ENCODE assay signal across 10 mouse cellular contexts in genomic region chr8:72587806-72588205, GRCm38 (mm10). TPM values are rescaled to one million over a fixed set of nuclear protein-coding genes. Genes with fewer than 3 reads are reported as not detected.
A peak's percentile ranks its signal among the peaks of the same experiment; 100 is the strongest.
DNase-seq lines count a peak whose midpoint lies in the region; ATAC-seq lines count a peak whose summit lies in the region.
"Had no signal": no experiment of that assay in that cellular context is flagged by ENCODE, and none has a peak within 500 bp of the region (broad histone marks: within the 10 kb centered on the region; RNA-seq: fewer than 3 reads in every experiment).

No protein-coding gene starts in this region.

- no peaks in the 10 kb centered on the region for H3K4me1 ChIP-seq in heart, embryonic 11.5 days (ENCODE audit: control insufficient read depth, insufficient read depth, low read length)
- peaks cover 15 to 28% of the 10 kb centered on the region in 2 experiments for H3K4me1 ChIP-seq in heart, embryonic 14.5 days (ENCODE audit: control insufficient read depth in 2 of 2, insufficient read depth in 2 of 2, low read length in 2 of 2)
- H3K4me1 ChIP-seq in intestine, embryonic 15.5 days (replicated peaks): no peaks in the 10 kb centered on the region

- H3K9me3 ChIP-seq in heart, embryonic 11.5 days (replicated peaks; ENCODE audit: control insufficient read depth, low read length): no peaks in the 10 kb centered on the region
- no peaks in the 10 kb centered on the region for H3K9me3 ChIP-seq in heart, embryonic 14.5 days (ENCODE audit: control insufficient read depth, low read length)
- no peaks in the 10 kb centered on the region for H3K9me3 ChIP-seq in intestine, embryonic 15.5 days
- H3K9me3 ChIP-seq: forebrain, embryonic 10.5 days had no signal

- no peak overlapping the region for H3K27ac ChIP-seq in heart, embryonic 11.5 days (ENCODE audit: low read depth, low read length)
- H3K27ac ChIP-seq in heart, embryonic 14.5 days (replicated peaks in 1 of 2; ENCODE audit: control insufficient read depth in 1 of 2, insufficient read depth in 1 of 2, low read depth in 2 of 2, low read length in 2 of 2): peak overlapping the region; percentile 72 to 79
- H3K27ac ChIP-seq in intestine, embryonic 15.5 days: no peak overlapping the region
- H3K27ac ChIP-seq: forebrain, embryonic 10.5 days had no signal

- no peak overlapping the region for H3K4me3 ChIP-seq in heart, embryonic 11.5 days (ENCODE audit: low read depth, low read length)
- H3K4me3 ChIP-seq in heart, embryonic 14.5 days (ENCODE audit: control insufficient read depth in 1 of 2, insufficient read depth in 1 of 2, low read depth in 1 of 2, low read length in 2 of 2): no peak overlapping the region
- H3K4me3 ChIP-seq in intestine, embryonic 15.5 days (replicated peaks): no peak overlapping the region
- H3K4me3 ChIP-seq: forebrain, embryonic 10.5 days had no signal

- no peaks in the 10 kb centered on the region for H3K27me3 ChIP-seq in heart, embryonic 11.5 days (ENCODE audit: control insufficient read depth, insufficient read depth, low read length)
- H3K27me3 ChIP-seq in heart, embryonic 14.5 days (ENCODE audit: control insufficient read depth, insufficient read depth, low read length): no peaks in the 10 kb centered on the region
- H3K27me3 ChIP-seq in intestine, embryonic 15.5 days (replicated peaks): no peaks in the 10 kb centered on the region

- ATAC-seq in heart, embryonic 11.5 days (replicated peaks; ENCODE audit: insufficient number of reproducible peaks, low FRiP score, low TSS enrichment): no peak
- peak; percentile 31; the same call in 1 of the 2 replicates for ATAC-seq in heart, embryonic 14.5 days (ENCODE audit: insufficient number of reproducible peaks, insufficient read depth, low FRiP score, low read depth)
- ATAC-seq in intestine, embryonic 15.5 days: no peak

- DNase-seq in heart, adult 11 months: peak; percentile 97
- peak; percentile 16 for DNase-seq in right cerebral cortex, postnatal 4 days
- DNase-seq in right cerebral cortex, adult 2 months (ENCODE audit: low spot score in 2 of 2): no peak
- peak; percentile 92 for DNase-seq in skeletal muscle tissue, adult 2 months (ENCODE audit: low read depth, low spot score)
- no peak for DNase-seq in adrenal gland, adult 2 months
- DNase-seq: lung, embryonic 14.5 days had no signal

- 66% methylated on average over 6 of the region's 6 CpGs for WGBS in heart, embryonic 11.5 days (ENCODE audit: insufficient replicate concordance)
- 43% methylated on average over 6 of the region's 6 CpGs for WGBS in heart, embryonic 14.5 days
- 71% methylated on average over 6 of the region's 6 CpGs for WGBS in intestine, embryonic 15.5 days

- no peak overlapping the region for H3K4me2 ChIP-seq in heart, embryonic 11.5 days
- peak overlapping the region; percentile 28; the same call in 1 of the 2 replicates for H3K4me2 ChIP-seq in heart, embryonic 14.5 days (ENCODE audit: low read length)
- H3K4me2 ChIP-seq in intestine, embryonic 15.5 days (replicated peaks): no peak overlapping the region
- H3K4me2 ChIP-seq: lung, embryonic 14.5 days had no signal

- no peaks in the 10 kb centered on the region; the same call in 1 of the 2 replicates for H3K36me3 ChIP-seq in heart, embryonic 11.5 days (ENCODE audit: control insufficient read depth, insufficient read depth, low read length)
- H3K36me3 ChIP-seq in heart, embryonic 14.5 days (ENCODE audit: control insufficient read depth, insufficient read depth, low read length): 0 out of 2 replicates have a peak, but pooled peaks cover 9% of the 10 kb centered on the region
- H3K36me3 ChIP-seq in intestine, embryonic 15.5 days: no peaks in the 10 kb centered on the region
- H3K36me3 ChIP-seq: forebrain, embryonic 10.5 days had no signal

- no peak overlapping the region for H3K9ac ChIP-seq in heart, embryonic 11.5 days (ENCODE audit: low read depth, low read length)
- H3K9ac ChIP-seq in heart, embryonic 14.5 days (ENCODE audit: low read length): peak overlapping the region; percentile 17; the same call in 1 of the 2 replicates
- no peak overlapping the region for H3K9ac ChIP-seq in intestine, embryonic 15.5 days
- H3K9ac ChIP-seq: lung, embryonic 14.5 days had no signal

RNA-seq across cellular contexts. Expression of gene Tmem38a, which starts 16.0 kb away (rescaled TPM):
- polyA plus RNA-seq in heart, embryonic 11.5 days (2014; fragmentation: Nextera tagmentation; extraction: Ambion mirVana): 55.4 and 64.6 TPM in 2 replicates
- polyA plus RNA-seq in heart, embryonic 14.5 days (2014; fragmentation: Nextera tagmentation; extraction: Ambion mirVana): 97.0 and 98.3 TPM in 2 replicates
- 12.6 and 13.3 TPM in 2 replicates for polyA plus RNA-seq in intestine, embryonic 15.5 days (2015; fragmentation: Nextera tagmentation; extraction: Ambion mirVana)
- 1 to 10 TPM; 6.4 to 7.8 TPM for total RNA-seq in adrenal gland, adult 2 months (2021)
- 10.9 and 13.6 TPM in 2 replicates for polyA plus RNA-seq in adrenal gland, adult 2 months (2012; rRNA removed)

RNA-seq across cellular contexts. Expression of gene Smim7, which starts 16.9 kb away (rescaled TPM):
- polyA plus RNA-seq in heart, embryonic 11.5 days (2014; fragmentation: Nextera tagmentation; extraction: Ambion mirVana): 101 and 114 TPM in 2 replicates
- 122 and 126 TPM in 2 replicates for polyA plus RNA-seq in heart, embryonic 14.5 days (2014; fragmentation: Nextera tagmentation; extraction: Ambion mirVana)
- 115 and 127 TPM in 2 replicates for polyA plus RNA-seq in intestine, embryonic 15.5 days (2015; fragmentation: Nextera tagmentation; extraction: Ambion mirVana)
- total RNA-seq in adrenal gland, adult 2 months (2021): 100 to 1,000 TPM; 102 to 142 TPM
- 27.7 and 31.6 TPM in 2 replicates for polyA plus RNA-seq in adrenal gland, adult 2 months (2012; rRNA removed)

RNA-seq across cellular contexts. Expression of gene Med26, which starts 39.7 kb away (rescaled TPM):
- polyA plus RNA-seq in heart, embryonic 11.5 days (2014; fragmentation: Nextera tagmentation; extraction: Ambion mirVana): 8.5 and 9.0 TPM in 2 replicates
- 7.3 and 7.8 TPM in 2 replicates for polyA plus RNA-seq in heart, embryonic 14.5 days (2014; fragmentation: Nextera tagmentation; extraction: Ambion mirVana)
- 13.1 and 14.0 TPM in 2 replicates for polyA plus RNA-seq in intestine, embryonic 15.5 days (2015; fragmentation: Nextera tagmentation; extraction: Ambion mirVana)
- total RNA-seq in adrenal gland, adult 2 months (2021): 1 to 10 TPM; 8.6 to 9.5 TPM
- polyA plus RNA-seq in adrenal gland, adult 2 months (2012; rRNA removed): 16.4 and 17.1 TPM in 2 replicates

RNA-seq across cellular contexts. Expression of gene Nwd1, which starts 58.7 kb away (rescaled TPM):
- 0.07 and 0.10 TPM in 2 replicates for polyA plus RNA-seq in heart, embryonic 11.5 days (2014; fragmentation: Nextera tagmentation; extraction: Ambion mirVana)
- 0.14 and 0.19 TPM in 2 replicates for polyA plus RNA-seq in heart, embryonic 14.5 days (2014; fragmentation: Nextera tagmentation; extraction: Ambion mirVana)
- 0.08 and 0.14 TPM in 2 replicates for polyA plus RNA-seq in intestine, embryonic 15.5 days (2015; fragmentation: Nextera tagmentation; extraction: Ambion mirVana)
- total RNA-seq in adrenal gland, adult 2 months (2021): under 1 TPM; 0.14 to 0.28 TPM
- 0.06 and 0.13 TPM in 2 replicates for polyA plus RNA-seq in adrenal gland, adult 2 months (2012; rRNA removed)
- polyA plus RNA-seq: lung, embryonic 14.5 days had no signal

Comparison
In these comparisons a context has a peak if more than half of its experiments do, and no peak if none do; other contexts are left out.
1. DNase-seq: peak in heart, adult 11 months (single experiment), right cerebral cortex, postnatal 4 days (single experiment) and skeletal muscle tissue, adult 2 months (single experiment); none in right cerebral cortex, adult 2 months (0 of 2) and adrenal gland, adult 2 months (single experiment).
2. H3K27ac ChIP-seq: peak in heart, embryonic 14.5 days (2 of 2); none in heart, embryonic 11.5 days (single experiment) and intestine, embryonic 15.5 days (single experiment).